Mouse (Mus musculus): ENCODE measurements around the gene Palld.

- TF ChIP-seq POLR2A (IDR thresholded peaks at IDR 0.05; ENCODE audit: low read depth, low read length) (no peak), CTCF (IDR thresholded peaks at IDR 0.05; ENCODE audit: extremely low read depth, insufficient read depth, insufficient read length, insufficient replicate concordance) (no peak)
Observed at GRCm38 (mm10) chr8:61532831-61533230, 369.7 kb downstream of the Palld start.

Measured in spleen, adult 2 months (tissue).